Mouse (Mus musculus) layer of hippocampus, postnatal 36 days (tissue): ENCODE data around the gene Mt1. TPM values are rescaled to one million over a fixed set of nuclear protein-coding genes. Genes with fewer than 3 reads are reported as not detected.
"Not testable (repeated sequence)": the region's sequence is repeated elsewhere in the genome, so short reads cannot be mapped to it uniquely, and the experiment has no call there.

Experiments
- DNase-seq, 2 experiments: peaks; one replicate each; pipeline ENCODE4 v3.0.0; 2022
- total RNA-seq, 2 experiments: library from RNA; stranded (reverse); gene quantifications; 2 replicates each; pipeline ENCODE4 v1.2.3; 2021

The Mt1 gene
- 100 to 1,000 TPM; 532 to 675 TPM for total RNA-seq

- peak; percentile 89 to 91 for DNase-seq
Measured at GRCm38 (mm10) chr8:94178857-94179712, at the start of gene Mt1. Mt1 (plus strand) TSS chr8:94179082.

- DNase-seq: no peak
Measured at GRCm38 (mm10) chr8:94129133-94129789, 49.6 kb upstream of the Mt1 start.

- no peak for DNase-seq
Measured at GRCm38 (mm10) chr8:94130126-94130525, 48.8 kb upstream of the Mt1 start.

GRCm38 (mm10) chr8:94132096-94132495 lies 46.8 kb upstream of the Mt1 start:
- DNase-seq: no peak

- not testable (repeated sequence) for DNase-seq
Measured at GRCm38 (mm10) chr8:94134601-94135000, 44.3 kb upstream of the Mt1 start.

GRCm38 (mm10) chr8:94135556-94135955 lies 43.3 kb upstream of the Mt1 start:
- no peak for DNase-seq

- DNase-seq: no peak
Measured at GRCm38 (mm10) chr8:94136192-94136591, 42.7 kb upstream of the Mt1 start.

GRCm38 (mm10) chr8:94136933-94137332 lies 41.9 kb upstream of the Mt1 start, which contains the start of gene Mt4:
Mt4 (plus strand) TSS chr8:94137197.
- DNase-seq: no peak

- no peak for DNase-seq
Measured at GRCm38 (mm10) chr8:94140266-94140795, 38.6 kb upstream of the Mt1 start.

GRCm38 (mm10) chr8:94148236-94148635 lies 30.6 kb upstream of the Mt1 start:
- no peak for DNase-seq

GRCm38 (mm10) chr8:94150925-94151324 lies 28.0 kb upstream of the Mt1 start:
- DNase-seq: no peak

GRCm38 (mm10) chr8:94152513-94153300 lies 26.2 kb upstream of the Mt1 start, which contains the start of gene Mt3:
Mt3 (plus strand) TSS chr8:94152607.
- DNase-seq: peak; percentile 85 to 88

- DNase-seq: no peak
Measured at GRCm38 (mm10) chr8:94153451-94153850, 25.4 kb upstream of the Mt1 start.

- no peak for DNase-seq
Measured at GRCm38 (mm10) chr8:94154537-94154936, 24.3 kb upstream of the Mt1 start.

GRCm38 (mm10) chr8:94156092-94156491 lies 22.8 kb upstream of the Mt1 start:
- DNase-seq: no peak

- DNase-seq: not testable (repeated sequence)
Measured at GRCm38 (mm10) chr8:94165772-94166171, 13.1 kb upstream of the Mt1 start.

GRCm38 (mm10) chr8:94167244-94167643 lies 11.6 kb upstream of the Mt1 start:
- DNase-seq: peak; percentile 91 to 93

- no peak for DNase-seq
Measured at GRCm38 (mm10) chr8:94169547-94169946, 9.3 kb upstream of the Mt1 start.

GRCm38 (mm10) chr8:94171321-94171755 lies 7.5 kb upstream of the Mt1 start:
- DNase-seq: no peak

- peak; percentile 75 to 76 for DNase-seq
Measured at GRCm38 (mm10) chr8:94172075-94172808, 6.6 kb upstream of the Mt1 start, which contains the start of gene Mt2. Mt2 (plus strand) TSS chr8:94172664.
